Mouse (Mus musculus) liver, postnatal 0 days (tissue): ENCODE results near the gene Lmx1a.

Experiments used
- CTCF ChIP-seq: sonication (generic); IDR thresholded peaks from 2 replicates; pipeline ENCODE4 v1.5.1; 2016; ENCODE audit warnings: antibody characterized with exemption, low read depth
- EP300 ChIP-seq: IDR thresholded peaks from 2 replicates; pipeline ENCODE4 v1.6.1; 2016; ENCODE audit warnings: antibody characterized with exemption, low read depth, mild to moderate bottlenecking

- TF ChIP-seq CTCF: no peak
- no peak for TF ChIP-seq EP300
Observed at GRCm38 (mm10) chr1:167803351-167803981, 114.4 kb downstream of the Lmx1a start.
